Mouse (Mus musculus): ENCODE data around the gene Dusp7. TPM values are rescaled to one million over a fixed set of nuclear protein-coding genes. Genes with fewer than 3 reads are reported as not detected.

The Dusp7 gene
- 11.0 TPM for polyA plus RNA-seq (2012; fragmentation: generic; extraction: Trizol)
- long read RNA-seq, experiment 1, partial matches to known transcripts: 1 of 6 reads
- long read RNA-seq, experiment 1, other reads (novel, unspliced or antisense): 3 of 6 reads
- long read RNA-seq, experiment 2, partial matches to known transcripts: 11 of 14 reads
- long read RNA-seq, experiment 2, other reads (novel, unspliced or antisense): 0 of 14 reads

GRCm38 (mm10) chr9:106368112-106368717 lies at the start of gene Dusp7:
Gene Dusp7, plus strand, starts transcription at chr9:106368632.
- Histone ChIP-seq H3K79me2 (ENCODE audit: control insufficient read depth, insufficient read depth) (peaks cover 45% of the 10 kb centered on the region), H3ac (ENCODE audit: control insufficient read depth, insufficient read length, low read depth) (peak within 1 kb of the TSS; percentile 89), H3K79me3 (ENCODE audit: low read depth) (peaks cover 26% of the 10 kb centered on the region), H3K27me3 (ENCODE audit: control insufficient read depth, insufficient read depth, insufficient read length) (no peaks in the 10 kb centered on the region), H3K36me3 (ENCODE audit: control insufficient read depth, insufficient read depth) (peaks cover 10% of the 10 kb centered on the region), H3K4me3 (ENCODE audit: insufficient read depth, poor library complexity, severe bottlenecking) (peak within 1 kb of the TSS; percentile 60)
- TF ChIP-seq MYOD1 (IDR thresholded peaks at IDR 0.05; ENCODE audit: control insufficient read depth, insufficient read length, low read depth) (no peak), MYOG (IDR thresholded peaks at IDR 0.05; ENCODE audit: control insufficient read depth, extremely low read depth, insufficient read length) (no peak), CEBPB (IDR thresholded peaks at IDR 0.05; ENCODE audit: low read depth) (no peak), USF1 (IDR thresholded peaks at IDR 0.05; ENCODE audit: low read depth) (no peak), FOSL1 (IDR thresholded peaks at IDR 0.05; ENCODE audit: insufficient read depth, low read length, poor library complexity, severe bottlenecking) (no peak), CTCF (IDR thresholded peaks at IDR 0.05; ENCODE audit: control insufficient read depth, insufficient read depth, insufficient read length) (no peak), MAX (IDR thresholded peaks at IDR 0.05) (no peak)

GRCm38 (mm10) chr9:106319095-106319494 lies 49.3 kb upstream of the Dusp7 start:
- Histone ChIP-seq H3ac (ENCODE audit: control insufficient read depth, insufficient read length, low read depth) (no peak overlapping the region), H3K27me3 (ENCODE audit: control insufficient read depth, insufficient read depth, insufficient read length) (no peaks in the 10 kb centered on the region), H3K79me3 (ENCODE audit: low read depth) (no peaks in the 10 kb centered on the region), H3K79me2 (ENCODE audit: control insufficient read depth, insufficient read depth) (no peaks in the 10 kb centered on the region), H3K36me3 (ENCODE audit: control insufficient read depth, insufficient read depth) (no peaks in the 10 kb centered on the region), H3K4me3 (ENCODE audit: insufficient read depth, poor library complexity, severe bottlenecking) (no peak overlapping the region)
- TF ChIP-seq MYOG (IDR thresholded peaks at IDR 0.05; ENCODE audit: control insufficient read depth, extremely low read depth, insufficient read length) (no peak), CEBPB (IDR thresholded peaks at IDR 0.05; ENCODE audit: low read depth) (no peak), MAX (IDR thresholded peaks at IDR 0.05) (no peak), USF1 (IDR thresholded peaks at IDR 0.05; ENCODE audit: low read depth) (no peak), MYOD1 (IDR thresholded peaks at IDR 0.05; ENCODE audit: control insufficient read depth, insufficient read length, low read depth) (no peak), FOSL1 (IDR thresholded peaks at IDR 0.05; ENCODE audit: insufficient read depth, low read length, poor library complexity, severe bottlenecking) (no peak), CTCF (IDR thresholded peaks at IDR 0.05; ENCODE audit: control insufficient read depth, insufficient read depth, insufficient read length) (no peak)

- Histone ChIP-seq H3K79me2 (ENCODE audit: control insufficient read depth, insufficient read depth) (no peaks in the 10 kb centered on the region), H3K79me3 (ENCODE audit: low read depth) (no peaks in the 10 kb centered on the region), H3K36me3 (ENCODE audit: control insufficient read depth, insufficient read depth) (no peaks in the 10 kb centered on the region), H3ac (ENCODE audit: control insufficient read depth, insufficient read length, low read depth) (no peak overlapping the region), H3K4me3 (ENCODE audit: insufficient read depth, poor library complexity, severe bottlenecking) (no peak overlapping the region), H3K27me3 (ENCODE audit: control insufficient read depth, insufficient read depth, insufficient read length) (no peaks in the 10 kb centered on the region)
- TF ChIP-seq MYOD1 (IDR thresholded peaks at IDR 0.05; ENCODE audit: control insufficient read depth, insufficient read length, low read depth) (no peak), MAX (IDR thresholded peaks at IDR 0.05) (no peak), CEBPB (IDR thresholded peaks at IDR 0.05; ENCODE audit: low read depth) (no peak), CTCF (IDR thresholded peaks at IDR 0.05; ENCODE audit: control insufficient read depth, insufficient read depth, insufficient read length) (no peak), FOSL1 (IDR thresholded peaks at IDR 0.05; ENCODE audit: insufficient read depth, low read length, poor library complexity, severe bottlenecking) (no peak), MYOG (IDR thresholded peaks at IDR 0.05; ENCODE audit: control insufficient read depth, extremely low read depth, insufficient read length) (no peak), USF1 (IDR thresholded peaks at IDR 0.05; ENCODE audit: low read depth) (no peak)
Observed at GRCm38 (mm10) chr9:106322497-106322896, 45.9 kb upstream of the Dusp7 start.

GRCm38 (mm10) chr9:106326241-106326640 lies 42.2 kb upstream of the Dusp7 start:
- Histone ChIP-seq H3K4me3 (ENCODE audit: insufficient read depth, poor library complexity, severe bottlenecking) (no peak overlapping the region), H3K79me2 (ENCODE audit: control insufficient read depth, insufficient read depth) (no peaks in the 10 kb centered on the region), H3ac (ENCODE audit: control insufficient read depth, insufficient read length, low read depth) (no peak overlapping the region), H3K36me3 (ENCODE audit: control insufficient read depth, insufficient read depth) (no peaks in the 10 kb centered on the region), H3K27me3 (ENCODE audit: control insufficient read depth, insufficient read depth, insufficient read length) (no peaks in the 10 kb centered on the region), H3K79me3 (ENCODE audit: low read depth) (no peaks in the 10 kb centered on the region)
- TF ChIP-seq CTCF (IDR thresholded peaks at IDR 0.05; ENCODE audit: control insufficient read depth, insufficient read depth, insufficient read length): no peak
- TF ChIP-seq USF1 (IDR thresholded peaks at IDR 0.05; ENCODE audit: low read depth): no peak

GRCm38 (mm10) chr9:106327125-106327809 lies 41.2 kb upstream of the Dusp7 start:
- H3ac ChIP-seq (ENCODE audit: control insufficient read depth, insufficient read length, low read depth): no peak overlapping the region
- no peaks in the 10 kb centered on the region for H3K36me3 ChIP-seq (ENCODE audit: control insufficient read depth, insufficient read depth)
- no peak overlapping the region for H3K4me3 ChIP-seq (ENCODE audit: insufficient read depth, poor library complexity, severe bottlenecking)
- TF ChIP-seq MYOD1 (IDR thresholded peaks at IDR 0.05; ENCODE audit: control insufficient read depth, insufficient read length, low read depth) (no peak), CTCF (IDR thresholded peaks at IDR 0.05; ENCODE audit: control insufficient read depth, insufficient read depth, insufficient read length) (no peak), CEBPB (IDR thresholded peaks at IDR 0.05; ENCODE audit: low read depth) (no peak), FOSL1 (IDR thresholded peaks at IDR 0.05; ENCODE audit: insufficient read depth, low read length, poor library complexity, severe bottlenecking) (no peak), MYOG (IDR thresholded peaks at IDR 0.05; ENCODE audit: control insufficient read depth, extremely low read depth, insufficient read length) (no peak)
- no peaks in the 10 kb centered on the region for H3K79me3 ChIP-seq (ENCODE audit: low read depth)
- H3K27me3 ChIP-seq (ENCODE audit: control insufficient read depth, insufficient read depth, insufficient read length): no peaks in the 10 kb centered on the region
- H3K79me2 ChIP-seq (ENCODE audit: control insufficient read depth, insufficient read depth): no peaks in the 10 kb centered on the region
